Mouse (Mus musculus): ENCODE measurements around the gene Vps50. TPM values are rescaled to one million over a fixed set of nuclear protein-coding genes. Genes with fewer than 3 reads are reported as not detected.

Gene Vps50
- total RNA-seq, 2 experiments from 2014 or later: 51.6 to 52.0 TPM

Other genes starting within 250 kb of the Vps50 start
- gene Samd9l, start 98.8 kb upstream of the Vps50 start, total RNA-seq (2021): 1 to 10 TPM; 2.9 to 5.3 TPM
- gene Hepacam2, start 84 bp upstream of the Vps50 start, total RNA-seq (2021): under 1 TPM; 0.30 to 0.87 TPM

Data from layer of hippocampus, postnatal 10 days (tissue).